Mouse (Mus musculus) mouse embryonic stem cell (cell line): ENCODE data around the gene Cd93.

ENCODE experiments used
- in situ Hi-C, 2 experiments: fragments of 300-500 bp; cut with MboI; formaldehyde crosslinking; loops; 1 replicate in 1 of 2; 3 replicates in 1 of 2; pipeline ENCODE4 v1.14.3; 2019 to 2020; ENCODE audit warnings: low sequenced_read_pairs in 2 of 2, low pct_unique_long_range_greater_than_20kb in 1 of 2, mixed read lengths in 1 of 2; ENCODE audit not compliant: unreplicated experiment in 1 of 2

The Cd93 gene

GRCm38 (mm10) chr2:148443249-148443958 is at the start of gene Cd93:
Gene Cd93 (minus strand): TSS chr2:148443563.
- in situ Hi-C loops = no loop called here

- in situ Hi-C loops = no loop called here
Measured at GRCm38 (mm10) chr2:148492108-148492507, 48.7 kb upstream of the Cd93 start.

DNA sequence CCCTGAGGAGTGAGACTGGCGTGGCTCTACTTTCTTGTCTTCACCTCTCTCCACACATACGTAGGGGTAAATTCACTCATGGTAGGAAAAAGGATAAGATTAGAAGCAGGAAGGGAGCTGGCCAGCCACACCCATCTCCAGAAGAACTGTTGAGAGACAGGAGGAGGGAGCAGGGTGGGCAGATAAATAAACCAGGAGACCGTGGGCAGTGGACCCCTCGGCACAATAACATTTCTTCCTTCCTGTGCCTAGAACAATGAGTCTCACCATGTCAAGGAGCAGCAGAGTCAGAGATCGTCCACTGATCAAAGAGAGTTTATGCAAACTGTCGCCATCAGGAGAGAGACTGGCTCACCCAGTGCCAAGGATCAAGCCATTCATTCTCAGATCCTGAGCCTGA is 46.8 kb upstream of the Cd93 start:
- in situ Hi-C loops = no loop called here

- in situ Hi-C loops = no loop called here
Measured at GRCm38 (mm10) chr2:148488885-148489284, 45.5 kb upstream of the Cd93 start.

DNA sequence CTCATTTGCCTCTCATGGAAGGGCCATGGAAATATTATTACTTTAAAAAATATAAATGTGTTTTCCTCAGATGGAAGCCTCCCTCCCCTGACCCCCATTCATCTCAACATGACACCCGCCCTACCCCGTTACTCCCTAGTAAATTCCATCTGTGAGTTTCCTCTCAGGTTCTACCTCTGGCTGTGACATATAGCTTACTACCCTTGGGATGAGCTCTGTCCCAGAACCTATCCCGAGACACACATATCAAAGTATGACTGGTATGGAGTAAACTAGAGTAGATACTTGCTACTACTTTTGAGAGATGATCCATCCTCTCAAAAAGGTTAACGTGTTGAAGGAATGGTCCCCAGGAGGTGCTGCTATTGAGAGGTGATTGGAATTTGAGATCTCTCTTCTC is 42.2 kb upstream of the Cd93 start:
- in situ Hi-C loops = no loop called here

DNA sequence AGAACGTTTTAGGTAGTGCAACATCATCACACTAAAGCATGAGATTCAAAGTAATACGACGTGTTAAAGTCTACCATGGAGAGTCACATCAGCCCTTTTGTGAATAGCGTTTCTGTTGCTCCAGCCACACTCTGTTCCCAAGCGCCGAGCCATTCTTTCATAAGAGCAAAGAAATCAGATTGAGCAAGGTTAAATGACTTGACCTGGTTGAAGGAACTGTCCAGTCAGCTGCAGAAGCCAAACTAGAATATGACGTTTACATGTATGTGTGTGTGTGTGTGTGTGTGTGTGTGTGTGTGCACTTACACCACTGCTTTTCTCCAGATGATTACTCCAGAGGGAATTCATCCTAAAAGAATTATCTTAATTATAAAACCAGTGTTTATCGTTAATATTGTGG is 37.0 kb upstream of the Cd93 start:
- in situ Hi-C loops = no loop called here

DNA sequence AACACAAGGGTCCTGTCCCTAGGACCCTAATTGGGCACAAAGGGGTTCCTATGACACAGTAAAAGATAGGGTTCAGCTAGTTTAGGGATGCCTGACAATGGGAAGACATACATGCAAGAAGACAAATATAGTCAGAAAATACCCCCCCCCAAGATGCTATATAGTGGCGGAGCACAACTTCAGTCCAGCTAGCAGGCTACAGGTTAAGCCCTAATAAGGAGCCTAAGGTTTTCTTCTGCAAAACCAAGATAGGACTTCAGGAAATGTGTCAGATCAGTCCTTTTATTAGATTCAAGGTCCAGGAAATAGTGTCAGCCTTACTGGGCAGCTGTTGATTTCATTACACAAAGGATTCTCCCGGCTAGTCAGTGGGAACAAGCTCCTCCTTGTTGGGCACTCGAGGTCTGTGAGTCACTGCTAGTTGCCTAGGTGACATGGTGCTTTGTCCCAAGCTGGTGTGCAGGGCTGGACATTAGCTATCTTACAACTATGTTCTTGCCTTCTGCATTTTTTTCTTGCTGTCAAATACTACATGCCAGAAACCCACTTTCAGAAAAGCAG is 34.9 kb upstream of the Cd93 start:
- in situ Hi-C loops = no loop called here

DNA sequence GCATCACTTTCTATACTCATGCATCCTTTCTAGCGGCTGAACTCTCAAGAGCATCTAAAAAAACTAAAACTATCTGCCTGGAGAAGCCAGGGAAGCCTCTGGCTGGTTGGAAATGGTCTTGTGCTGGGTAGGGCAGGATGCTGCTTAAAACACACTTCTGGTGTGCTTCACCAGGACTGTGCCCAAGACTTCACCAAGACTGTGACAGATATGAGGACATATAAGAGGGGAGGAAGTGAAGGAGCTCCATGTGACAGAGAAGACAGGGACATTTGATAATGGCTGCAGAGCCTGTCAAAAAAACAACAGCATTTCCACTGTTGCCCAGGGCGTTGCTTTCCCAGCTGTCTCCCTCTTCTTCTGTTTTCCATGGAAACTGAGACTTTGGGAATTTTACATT is 34.0 kb upstream of the Cd93 start:
- in situ Hi-C loops = no loop called here

- in situ Hi-C loops = no loop called here
Measured at GRCm38 (mm10) chr2:148476576-148476975, 33.2 kb upstream of the Cd93 start.

- in situ Hi-C loops = no loop called here
Measured at GRCm38 (mm10) chr2:148475879-148476495, 32.6 kb upstream of the Cd93 start.

- in situ Hi-C loops = no loop called here
Measured at GRCm38 (mm10) chr2:148469341-148470238, 26.2 kb upstream of the Cd93 start.

GRCm38 (mm10) chr2:148467921-148468440 is 24.6 kb upstream of the Cd93 start:
- in situ Hi-C loops = no loop called here

DNA sequence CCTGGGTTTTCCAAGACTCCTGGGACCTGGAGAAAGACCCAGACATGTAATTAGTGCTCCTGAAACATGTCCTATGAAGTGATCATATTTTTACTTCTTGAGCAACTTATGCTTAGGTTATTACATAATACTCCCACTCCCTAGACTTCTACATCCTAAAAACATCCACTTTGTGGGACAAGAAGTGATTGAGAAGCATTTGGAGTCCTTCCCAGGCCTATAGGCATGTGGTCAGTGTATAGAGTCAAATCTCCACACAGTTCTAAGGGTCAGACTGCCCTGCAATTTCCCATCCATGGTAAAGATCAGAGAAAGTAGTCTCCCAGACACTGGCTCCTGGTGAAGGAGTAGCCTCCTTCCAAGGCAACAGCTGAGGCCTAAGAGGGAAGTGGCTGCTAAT is 12.0 kb upstream of the Cd93 start:
- in situ Hi-C loops = no loop called here

- in situ Hi-C loops = no loop called here
Measured at GRCm38 (mm10) chr2:148454014-148454542, 10.7 kb upstream of the Cd93 start.

DNA sequence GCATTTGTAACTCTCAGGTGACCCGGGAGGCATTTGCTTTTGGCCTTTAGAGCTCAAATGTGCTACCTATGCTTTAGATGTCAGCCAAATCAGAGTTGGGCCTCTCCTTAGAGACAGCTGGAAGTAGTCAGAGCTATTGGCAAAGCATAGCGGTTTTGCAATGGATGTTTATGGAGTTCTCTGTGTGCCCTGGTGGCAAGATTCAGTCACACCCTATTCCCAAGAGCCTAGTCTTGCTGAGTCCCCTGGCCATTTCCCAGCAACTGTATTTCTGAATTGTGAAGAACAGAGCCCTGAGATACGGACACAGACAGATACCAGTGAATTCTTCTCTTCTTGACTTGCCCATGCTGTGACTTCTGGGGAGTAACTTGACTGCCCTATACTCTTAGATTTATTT is 9.7 kb upstream of the Cd93 start:
- in situ Hi-C loops = no loop called here

DNA sequence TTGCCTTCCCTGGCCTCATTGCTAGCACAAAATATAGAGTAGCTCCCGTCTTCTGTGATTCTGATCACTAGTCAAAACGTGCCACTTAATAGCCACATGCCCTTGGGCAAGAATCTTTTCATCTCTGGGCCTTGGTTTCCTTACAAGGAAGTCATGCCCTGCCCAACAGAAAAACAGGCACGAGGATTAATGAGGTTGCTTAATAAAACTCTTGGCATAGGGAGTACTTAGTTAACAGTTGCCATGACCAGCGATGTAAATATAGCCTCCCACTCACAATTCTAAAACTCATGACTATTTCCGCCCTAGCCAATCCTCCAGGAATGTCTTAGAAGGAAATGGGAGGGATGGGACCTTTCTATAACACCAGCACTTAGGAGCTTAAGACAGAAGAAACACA is 8.1 kb upstream of the Cd93 start:
- in situ Hi-C loops = no loop called here

GRCm38 (mm10) chr2:148450616-148451015 is 7.3 kb upstream of the Cd93 start:
- in situ Hi-C loops = no loop called here

GRCm38 (mm10) chr2:148449659-148450058 is 6.3 kb upstream of the Cd93 start:
- in situ Hi-C loops = no loop called here

GRCm38 (mm10) chr2:148446446-148446845 is 3.1 kb upstream of the Cd93 start:
- in situ Hi-C loops = no loop called here
